Mouse (Mus musculus): ENCODE results near the gene Lamtor2. TPM values are rescaled to one million over a fixed set of nuclear protein-coding genes. Genes with fewer than 3 reads are reported as not detected.
"Not testable (repeated sequence)": the region's sequence is repeated elsewhere in the genome, so short reads cannot be mapped to it uniquely, and the experiment has no call there.

The Lamtor2 gene
- polyA plus RNA-seq (2016; fragmentation: Nextera tagmentation; extraction: Ambion mirVana), result 137 and 152 TPM in 2 replicates

- Histone ChIP-seq H3K27ac (replicated peaks) (peak within 1 kb of the TSS; percentile 96), H3K4me3 (peak within 1 kb of the TSS; percentile 83), H3K9ac (replicated peaks) (peak within 1 kb of the TSS; percentile 91), H3K4me2 (replicated peaks) (peak within 1 kb of the TSS; percentile 72), H3K4me1 (peaks cover 27% of the 10 kb centered on the region), H3K9me3 (no peaks in the 10 kb centered on the region), H3K27me3 (no peaks in the 10 kb centered on the region), H3K36me3 (peaks cover 25% of the 10 kb centered on the region)
- WGBS, result under 1% methylated on average over 48 of the region's 48 CpGs
- peak; percentile 90 for ATAC-seq (ENCODE audit: low FRiP score, low read depth)
Observed at GRCm38 (mm10) chr3:88552676-88553524, at the start of gene Lamtor2. Gene Lamtor2, minus strand, starts transcription at chr3:88553074.

DNA sequence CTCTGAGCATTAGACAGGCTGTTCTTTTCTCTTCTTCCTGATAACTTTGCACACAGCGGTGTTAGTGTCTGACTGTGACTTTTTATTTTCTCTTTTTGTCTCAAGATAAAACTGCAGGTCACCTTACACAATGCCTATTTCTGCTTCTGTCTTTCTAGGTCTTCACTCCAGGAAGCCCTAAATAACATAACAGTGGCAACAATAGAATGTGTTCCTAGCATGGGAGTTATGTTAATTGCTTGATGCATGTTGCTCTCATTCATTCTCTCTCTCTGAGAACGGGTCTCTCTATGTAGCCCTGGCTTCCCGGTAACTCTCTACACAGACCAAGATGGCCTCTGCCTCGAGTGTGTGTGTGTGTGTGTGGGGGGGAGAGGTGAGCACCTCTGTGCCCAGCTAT lies 49.6 kb upstream of the Lamtor2 start:
- 79% methylated on average over 4 of the region's 4 CpGs for WGBS
- Histone ChIP-seq H3K4me2 (replicated peaks) (no peak overlapping the region), H3K9me3 (no peaks in the 10 kb centered on the region), H3K36me3 (no peaks in the 10 kb centered on the region), H3K9ac (replicated peaks) (no peak overlapping the region), H3K27me3 (peaks cover 11% of the 10 kb centered on the region; the same call in 1 of the 2 replicates), H3K4me1 (peaks cover 4% of the 10 kb centered on the region; the same call in 1 of the 2 replicates), H3K4me3 (no peak overlapping the region), H3K27ac (replicated peaks) (no peak overlapping the region)
- no peak for ATAC-seq (ENCODE audit: low FRiP score, low read depth)

DNA sequence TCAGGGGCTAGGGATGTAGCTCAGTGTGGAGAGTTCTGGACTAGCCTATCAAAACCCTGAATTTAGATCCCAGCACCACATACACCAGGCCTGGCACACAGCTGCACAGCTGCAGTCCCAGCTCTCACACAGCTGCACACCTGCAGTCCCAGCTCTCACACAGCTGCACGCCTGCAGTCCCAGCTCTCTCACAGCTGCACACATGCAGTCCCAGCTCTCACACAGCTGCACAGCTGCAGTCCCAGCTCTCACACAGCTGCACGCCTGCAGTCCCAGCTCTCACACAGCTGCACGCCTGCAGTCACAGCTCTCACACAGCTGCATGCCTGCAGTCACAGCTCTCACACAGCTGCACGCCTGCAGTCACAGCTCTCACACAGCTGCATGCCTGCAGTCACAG lies 43.7 kb upstream of the Lamtor2 start:
- ATAC-seq (ENCODE audit: low FRiP score, low read depth); H3K36me3 ChIP-seq; H3K9ac ChIP-seq (replicated peaks); H3K4me3 ChIP-seq; H3K4me1 ChIP-seq; H3K4me2 ChIP-seq (replicated peaks); H3K27ac ChIP-seq (replicated peaks); H3K9me3 ChIP-seq; H3K27me3 ChIP-seq: not testable (repeated sequence)
- WGBS, result 84% methylated on average over 4 of the region's 4 CpGs

- ATAC-seq (ENCODE audit: low FRiP score, low read depth), result no peak
- no peaks in the 10 kb centered on the region for H3K36me3 ChIP-seq
- no peaks in the 10 kb centered on the region for H3K9me3 ChIP-seq
- H3K27me3 ChIP-seq, result no peaks in the 10 kb centered on the region
- H3K27ac ChIP-seq (replicated peaks), result no peak overlapping the region
- H3K4me2 ChIP-seq (replicated peaks), result no peak overlapping the region
- no peak overlapping the region for H3K9ac ChIP-seq (replicated peaks)
- WGBS, result 70% methylated on average over 10 of the region's 10 CpGs
- H3K4me1 ChIP-seq, result 0 out of 2 replicates have a peak, but pooled peaks cover 9% of the 10 kb centered on the region
- H3K4me3 ChIP-seq, result no peak overlapping the region
Observed at GRCm38 (mm10) chr3:88593893-88594580, 41.2 kb upstream of the Lamtor2 start.

DNA sequence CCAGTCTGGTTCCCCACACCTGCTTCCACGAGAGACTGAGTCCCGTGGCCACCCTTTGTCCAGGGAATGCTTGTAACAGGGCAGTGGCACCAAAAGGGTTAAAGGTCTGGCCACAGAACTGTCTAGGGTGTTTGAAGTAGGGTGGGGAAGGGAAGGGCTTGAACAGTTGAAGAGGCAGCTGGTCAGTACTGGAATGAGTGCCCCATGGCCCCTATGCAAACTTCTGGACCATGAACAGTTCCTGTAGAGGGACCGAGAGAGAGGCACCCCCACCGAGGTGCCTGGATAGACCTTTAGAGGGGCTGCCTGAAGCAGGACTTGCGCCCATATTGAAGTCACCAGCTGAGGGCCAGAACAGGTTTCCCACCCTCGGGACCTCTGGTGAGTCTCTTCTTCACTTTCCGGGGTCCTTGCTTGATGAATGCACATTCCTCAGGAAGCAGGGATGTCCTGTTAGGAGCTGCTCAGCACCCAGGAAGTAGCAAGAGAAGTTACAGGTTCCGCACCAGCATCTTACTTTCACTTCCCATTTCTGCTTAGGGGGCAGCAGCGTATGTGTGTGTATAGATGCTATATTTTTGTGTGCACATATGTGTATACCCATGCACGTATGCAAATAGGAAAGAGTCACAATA lies 40.2 kb upstream of the Lamtor2 start:
- no peak overlapping the region for H3K4me3 ChIP-seq
- 77% methylated on average over 10 of the region's 10 CpGs for WGBS
- no peaks in the 10 kb centered on the region for H3K27me3 ChIP-seq
- H3K9ac ChIP-seq (replicated peaks), result no peak overlapping the region
- peaks cover 7% of the 10 kb centered on the region for H3K36me3 ChIP-seq
- 0 out of 2 replicates have a peak, but pooled peaks cover 9% of the 10 kb centered on the region for H3K4me1 ChIP-seq
- no peak overlapping the region for H3K4me2 ChIP-seq (replicated peaks)
- no peaks in the 10 kb centered on the region for H3K9me3 ChIP-seq
- no peak overlapping the region for H3K27ac ChIP-seq (replicated peaks)
- ATAC-seq (ENCODE audit: low FRiP score, low read depth), result no peak

- Histone ChIP-seq H3K27me3 (no peaks in the 10 kb centered on the region), H3K9me3 (no peaks in the 10 kb centered on the region), H3K4me2 (replicated peaks) (no peak overlapping the region), H3K36me3 (peaks cover 16% of the 10 kb centered on the region), H3K4me3 (no peak overlapping the region), H3K4me1 (0 out of 2 replicates have a peak, but pooled peaks cover 9% of the 10 kb centered on the region), H3K27ac (replicated peaks) (no peak overlapping the region), H3K9ac (replicated peaks) (no peak overlapping the region)
- ATAC-seq (ENCODE audit: low FRiP score, low read depth), result no peak
- WGBS, result 32% methylated on average over 9 of the region's 9 CpGs
Observed at GRCm38 (mm10) chr3:88591950-88592731, 39.3 kb upstream of the Lamtor2 start.

GRCm38 (mm10) chr3:88591044-88591443 lies 38.2 kb upstream of the Lamtor2 start:
- ATAC-seq (ENCODE audit: low FRiP score, low read depth), result no peak
- Histone ChIP-seq H3K27me3 (no peaks in the 10 kb centered on the region), H3K4me2 (replicated peaks) (no peak overlapping the region), H3K4me1 (0 out of 2 replicates have a peak, but pooled peaks cover 9% of the 10 kb centered on the region), H3K4me3 (no peak overlapping the region), H3K9me3 (no peaks in the 10 kb centered on the region), H3K9ac (replicated peaks) (no peak overlapping the region), H3K27ac (replicated peaks) (no peak overlapping the region), H3K36me3 (peaks cover 27% of the 10 kb centered on the region)
- 48% methylated on average over 3 of the region's 3 CpGs for WGBS

DNA sequence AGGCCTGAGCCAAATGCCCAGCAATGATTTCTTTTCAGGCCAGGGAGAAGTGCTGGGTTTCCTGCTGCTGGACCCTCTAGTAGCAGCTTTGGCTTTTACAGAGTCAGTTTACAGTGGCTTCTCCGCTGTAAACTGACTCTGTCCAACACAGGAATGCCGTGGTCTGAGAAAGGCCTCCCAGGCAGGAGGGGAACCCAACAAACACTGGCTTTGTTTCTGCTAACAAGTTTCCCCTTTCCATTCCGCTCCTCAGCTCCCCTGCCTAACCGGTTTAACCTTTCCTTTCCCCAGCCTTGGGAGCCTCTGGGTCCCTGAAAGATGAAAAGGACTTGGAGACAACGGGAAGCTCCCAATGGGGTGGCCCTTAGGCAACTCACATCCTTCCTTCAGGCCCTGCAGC lies 37.4 kb upstream of the Lamtor2 start:
- H3K4me3 ChIP-seq, result no peak overlapping the region
- 0 out of 2 replicates have a peak, but pooled peaks cover 9% of the 10 kb centered on the region for H3K4me1 ChIP-seq
- H3K9ac ChIP-seq (replicated peaks), result no peak overlapping the region
- H3K9me3 ChIP-seq, result no peaks in the 10 kb centered on the region
- WGBS, result 24% methylated on average over 5 of the region's 5 CpGs
- H3K4me2 ChIP-seq (replicated peaks), result no peak overlapping the region
- H3K36me3 ChIP-seq, result peaks cover 34% of the 10 kb centered on the region
- no peaks in the 10 kb centered on the region for H3K27me3 ChIP-seq
- no peak overlapping the region for H3K27ac ChIP-seq (replicated peaks)
- ATAC-seq (ENCODE audit: low FRiP score, low read depth), result no peak

DNA sequence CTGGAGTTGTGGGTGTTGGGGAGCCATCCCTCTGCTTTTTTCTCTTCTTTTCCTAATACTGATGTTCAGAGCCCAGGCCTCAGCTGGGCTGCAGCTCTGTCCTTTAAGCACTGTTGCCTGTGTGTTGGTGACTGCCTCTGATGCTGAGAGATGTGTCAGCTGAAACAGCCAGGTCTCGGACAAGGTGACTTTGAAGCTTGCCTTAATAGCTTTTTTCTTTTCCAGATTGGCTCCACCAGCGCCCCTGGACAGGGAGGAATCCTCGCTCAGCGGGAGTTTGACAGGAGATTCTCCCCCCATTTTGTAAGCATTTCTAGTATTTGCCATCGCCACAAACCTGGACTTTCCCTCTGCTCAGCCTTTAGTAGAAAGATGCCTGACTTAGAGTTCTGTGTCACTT lies 33.8 kb upstream of the Lamtor2 start:
- WGBS, result 94% methylated on average over 5 of the region's 5 CpGs
- no peak overlapping the region for H3K9ac ChIP-seq (replicated peaks)
- 0 out of 2 replicates have a peak, but pooled peaks cover 2% of the 10 kb centered on the region for H3K4me1 ChIP-seq
- no peak for ATAC-seq (ENCODE audit: low FRiP score, low read depth)
- H3K9me3 ChIP-seq, result no peaks in the 10 kb centered on the region
- no peak overlapping the region for H3K27ac ChIP-seq (replicated peaks)
- H3K36me3 ChIP-seq, result peaks cover 64% of the 10 kb centered on the region
- no peak overlapping the region for H3K4me3 ChIP-seq
- H3K4me2 ChIP-seq (replicated peaks), result no peak overlapping the region
- no peaks in the 10 kb centered on the region for H3K27me3 ChIP-seq

GRCm38 (mm10) chr3:88585769-88586168 lies 32.9 kb upstream of the Lamtor2 start:
- H3K9ac ChIP-seq (replicated peaks), result no peak overlapping the region
- peaks cover 71% of the 10 kb centered on the region for H3K36me3 ChIP-seq
- peaks cover 5% of the 10 kb centered on the region for H3K4me1 ChIP-seq
- 95% methylated on average over 6 of the region's 6 CpGs for WGBS
- no peak overlapping the region for H3K27ac ChIP-seq (replicated peaks)
- no peak for ATAC-seq (ENCODE audit: low FRiP score, low read depth)
- no peaks in the 10 kb centered on the region for H3K27me3 ChIP-seq
- no peak overlapping the region for H3K4me2 ChIP-seq (replicated peaks)
- H3K4me3 ChIP-seq, result no peak overlapping the region
- no peaks in the 10 kb centered on the region for H3K9me3 ChIP-seq

DNA sequence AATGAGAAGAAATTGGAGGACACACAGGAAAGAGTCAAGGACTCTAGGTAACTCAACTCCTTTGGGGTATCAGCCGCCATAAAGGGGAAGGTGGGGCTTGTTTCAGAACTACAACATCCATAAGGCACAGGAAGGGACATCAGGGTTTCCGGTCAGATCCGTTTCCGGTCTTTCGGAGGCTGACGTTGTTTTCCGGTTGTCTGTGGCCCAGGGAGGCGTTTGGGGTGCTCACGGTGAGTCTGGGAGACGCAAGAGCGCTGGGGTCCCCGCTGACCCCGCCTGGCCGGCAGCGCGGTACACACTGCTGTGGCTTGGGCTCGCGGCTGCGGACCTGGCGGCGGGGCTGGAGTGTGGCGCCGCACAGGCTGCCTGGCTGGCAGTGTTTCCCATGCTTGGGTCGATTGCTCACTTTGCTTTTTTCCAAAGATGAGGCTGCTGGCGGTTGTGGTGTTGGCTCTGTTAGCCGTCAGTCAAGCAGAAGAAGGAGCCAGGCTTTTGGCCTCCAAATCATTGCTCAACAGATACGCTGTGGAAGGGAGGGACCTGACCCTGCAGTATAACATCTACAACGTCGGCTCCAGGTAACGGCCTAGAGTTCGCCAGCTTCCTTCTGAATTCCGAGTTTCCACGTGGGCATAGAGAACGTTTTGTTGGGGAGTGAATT lies 26.7 kb upstream of the Lamtor2 start:
- ATAC-seq (ENCODE audit: low FRiP score, low read depth), result peak; percentile 86
- Histone ChIP-seq H3K4me1 (peaks cover 16% of the 10 kb centered on the region), H3K4me3 (peak overlapping the region; percentile 97), H3K9me3 (no peaks in the 10 kb centered on the region), H3K27me3 (no peaks in the 10 kb centered on the region), H3K36me3 (peaks cover 37% of the 10 kb centered on the region), H3K9ac (replicated peaks) (peak overlapping the region; percentile 91), H3K4me2 (replicated peaks) (peak overlapping the region; percentile 93), H3K27ac (replicated peaks) (peak overlapping the region; percentile 52)
- under 1% methylated on average over 34 of the region's 34 CpGs for WGBS
